Mouse (Mus musculus) embryonic facial prominence, embryonic 15.5 days (tissue): ENCODE data around the gene Usf2. TPM values are rescaled to one million over a fixed set of nuclear protein-coding genes. Genes with fewer than 3 reads are reported as not detected.
"Not testable (repeated sequence)": the region's sequence is repeated elsewhere in the genome, so short reads cannot be mapped to it uniquely, and the experiment has no call there.

Experiments
- ATAC-seq: fragments of 200-750 bp; cut with Nextera tagmentation; 2 replicates; pipeline ENCODE4 v1.8.0; 2017; ENCODE audit warnings: low read depth, moderate TSS enrichment; ENCODE audit not compliant: insufficient number of reproducible peaks, low FRiP score, low TSS enrichment
- H3K27ac ChIP-seq: fragments of 300-500 bp; sonication (generic); replicated peaks from 2 replicates; pipeline ENCODE4 v1.5.1; 2015; ENCODE audit warnings: mild to moderate bottlenecking, inconsistent platforms
- H3K27me3 ChIP-seq: fragments of 300-500 bp; sonication (generic); 2 replicates; pipeline ENCODE4 v1.6.1; 2015; ENCODE audit warnings: inconsistent platforms
- H3K36me3 ChIP-seq: fragments of 300-500 bp; sonication (generic); 2 replicates; pipeline ENCODE4 v1.6.1; 2015; ENCODE audit warnings: mild to moderate bottlenecking, inconsistent platforms
- H3K4me1 ChIP-seq: fragments of 300-500 bp; sonication (generic); 2 replicates; pipeline ENCODE4 v1.6.1; 2015; ENCODE audit warnings: inconsistent platforms
- H3K4me2 ChIP-seq: fragments of 300-500 bp; sonication (generic); replicated peaks from 2 replicates; pipeline ENCODE4 v1.6.1; 2015; ENCODE audit warnings: mild to moderate bottlenecking, inconsistent platforms
- H3K4me3 ChIP-seq: fragments of 300-500 bp; sonication (generic); replicated peaks from 2 replicates; pipeline ENCODE4 v1.5.1; 2015; ENCODE audit warnings: mild to moderate bottlenecking, inconsistent platforms
- H3K9ac ChIP-seq: fragments of 300-500 bp; sonication (generic); 2 replicates; pipeline ENCODE4 v1.6.1; 2015; ENCODE audit warnings: inconsistent platforms
- H3K9me3 ChIP-seq: fragments of 300-500 bp; sonication (generic); replicated peaks from 2 replicates; pipeline ENCODE4 v1.6.1; 2016; ENCODE audit warnings: inconsistent platforms
- WGBS: fragments of 180-500 bp; shearing (Covaris S2); methylation state at CpG from one replicate; pipeline ENCODE4 v1.1.7; 2015; 5-methylcytosine and 5-hydroxymethylcytosine counted together
- polyA plus RNA-seq: library from polyadenylated mRNA; unstranded; fragments of >200 nt; fragmentation: Nextera tagmentation; extraction: Ambion mirVana; gene quantifications from 2 replicates; pipeline ENCODE4 v1.2.1, GENCODE M21; 2015

The Usf2 gene
- polyA plus RNA-seq, 1 experiment from 2014 or later = 23.3 TPM

DNA sequence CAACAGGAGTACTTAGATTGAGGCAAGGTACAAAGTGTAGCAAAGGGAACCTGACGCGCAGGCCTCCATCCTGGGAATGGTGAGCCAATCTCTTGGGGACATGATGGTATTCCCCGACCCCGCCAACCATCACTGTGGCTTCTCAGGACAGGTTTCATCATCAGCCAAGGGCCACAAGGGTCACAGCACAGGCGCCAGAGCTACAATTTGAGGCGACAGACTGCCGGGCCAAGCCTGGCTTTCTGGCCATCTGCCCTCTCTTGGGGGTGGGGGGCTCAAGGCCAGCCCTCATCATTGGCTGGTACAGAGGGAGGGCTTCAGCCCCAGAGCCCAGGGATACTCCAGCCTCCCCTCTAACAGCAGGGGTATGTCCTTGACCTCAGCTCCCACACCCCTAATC is 11.1 kb downstream of the Usf2 start:
- H3K27me3 ChIP-seq, H3K4me1 ChIP-seq, H3K9ac ChIP-seq, ATAC-seq, H3K4me2 ChIP-seq, H3K27ac ChIP-seq, H3K4me3 ChIP-seq, H3K9me3 ChIP-seq: not testable (repeated sequence)
- WGBS = 82% methylated on average over 7 of the region's 7 CpGs
- H3K36me3 ChIP-seq = peaks cover 24% of the 10 kb centered on the region

DNA sequence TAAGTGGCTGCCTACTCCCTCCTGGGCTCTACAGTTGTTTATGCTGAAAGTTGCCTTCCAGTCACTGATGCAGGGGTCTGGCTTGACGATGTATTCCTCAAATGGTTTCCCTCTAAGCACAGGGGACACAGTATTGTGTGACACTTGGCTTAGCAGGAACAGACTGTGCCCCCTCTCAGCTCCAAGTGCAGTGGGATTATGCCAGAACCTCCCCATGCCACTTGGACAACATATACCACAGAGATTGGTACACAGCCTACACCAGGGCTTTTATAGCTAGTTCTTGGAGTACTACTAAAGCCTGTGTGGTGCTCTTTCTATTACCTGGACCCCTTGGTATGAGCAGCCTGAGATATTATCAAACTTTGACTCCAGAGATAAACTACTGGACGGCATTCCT is 11.9 kb downstream of the Usf2 start:
- WGBS = 66% methylated on average over 2 of the region's 2 CpGs
- ATAC-seq = not testable (repeated sequence)

DNA sequence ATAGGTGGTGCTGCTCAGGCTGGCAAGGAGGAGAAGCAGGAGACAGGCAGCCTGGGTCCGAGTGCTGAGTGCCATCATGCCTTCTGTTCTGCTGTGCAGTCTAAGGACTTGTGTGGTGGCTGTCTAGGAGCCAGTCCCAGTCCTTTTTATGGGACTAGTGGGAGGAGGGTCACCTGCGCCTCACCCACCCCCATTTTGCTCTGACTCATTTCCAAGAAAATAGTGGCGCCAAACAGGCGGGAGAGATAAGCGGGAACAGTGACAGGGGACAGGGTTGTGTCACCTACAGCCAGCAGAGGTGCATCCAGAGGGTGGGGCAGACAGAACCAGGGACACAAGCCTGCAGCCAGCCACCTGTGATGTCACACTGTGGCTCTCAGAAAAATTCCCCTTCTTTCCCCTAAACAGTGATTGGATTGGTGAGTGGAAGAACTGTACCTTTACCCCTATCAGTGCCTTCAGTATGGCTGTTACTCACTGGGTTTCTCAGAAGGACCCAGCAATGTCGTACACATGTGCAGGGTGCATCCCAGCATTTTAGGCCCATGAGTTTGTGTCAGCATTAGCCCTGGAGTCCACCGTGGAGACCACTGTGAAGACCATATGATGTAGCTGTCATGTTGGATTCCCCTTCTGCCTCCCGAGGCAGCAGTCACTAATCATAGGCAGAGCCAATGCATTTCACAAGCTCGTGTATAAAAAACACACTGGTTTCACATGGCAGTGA is 12.5 kb downstream of the Usf2 start, which contains the start of gene Hamp:
Gene Hamp, minus strand, starts transcription at position 124 of the 727 bp plus-strand sequence.
- H3K9ac ChIP-seq = no peak within 1 kb of the TSS
- no peaks in the 10 kb centered on the region for H3K4me1 ChIP-seq
- no peaks in the 10 kb centered on the region for H3K9me3 ChIP-seq
- 52% methylated on average over 9 of the region's 9 CpGs for WGBS
- H3K27ac ChIP-seq = no peak within 1 kb of the TSS
- no peak within 1 kb of the TSS for H3K4me2 ChIP-seq
- H3K27me3 ChIP-seq = no peaks in the 10 kb centered on the region
- no peak for ATAC-seq
- no peak within 1 kb of the TSS for H3K4me3 ChIP-seq
- H3K36me3 ChIP-seq = peaks cover 13% of the 10 kb centered on the region

More for the DNA sequence above, 11.9 kb downstream of the Usf2 start:
- not testable (repeated sequence) for H3K4me2 ChIP-seq, H3K4me1 ChIP-seq, H3K27me3 ChIP-seq, H3K9me3 ChIP-seq, H3K27ac ChIP-seq, H3K9ac ChIP-seq, H3K4me3 ChIP-seq
- peaks cover 17% of the 10 kb centered on the region for H3K36me3 ChIP-seq

DNA sequence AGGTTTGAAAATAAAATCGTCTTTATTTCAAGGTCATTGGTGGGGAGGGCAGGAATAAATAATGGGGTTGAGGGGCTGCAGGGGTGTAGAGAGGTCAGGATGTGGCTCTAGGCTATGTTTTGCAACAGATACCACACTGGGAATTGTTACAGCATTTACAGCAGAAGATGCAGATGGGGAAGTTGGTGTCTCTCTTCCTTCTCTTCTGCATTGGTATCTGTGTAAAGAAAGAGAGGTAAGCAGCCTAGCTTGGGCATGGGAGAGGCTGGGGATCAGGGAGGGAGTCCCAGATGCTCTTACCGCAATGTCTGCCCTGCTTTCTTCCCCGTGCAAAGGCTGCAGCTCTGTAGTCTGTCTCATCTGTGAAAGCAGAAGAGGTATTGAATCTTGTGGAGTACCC is 14.2 kb downstream of the Usf2 start:
- not testable (repeated sequence) for H3K27ac ChIP-seq, H3K4me2 ChIP-seq, H3K9ac ChIP-seq, H3K4me3 ChIP-seq, ATAC-seq, H3K27me3 ChIP-seq, H3K9me3 ChIP-seq, H3K4me1 ChIP-seq, H3K36me3 ChIP-seq
- 28% methylated on average over 3 of the region's 3 CpGs for WGBS

DNA sequence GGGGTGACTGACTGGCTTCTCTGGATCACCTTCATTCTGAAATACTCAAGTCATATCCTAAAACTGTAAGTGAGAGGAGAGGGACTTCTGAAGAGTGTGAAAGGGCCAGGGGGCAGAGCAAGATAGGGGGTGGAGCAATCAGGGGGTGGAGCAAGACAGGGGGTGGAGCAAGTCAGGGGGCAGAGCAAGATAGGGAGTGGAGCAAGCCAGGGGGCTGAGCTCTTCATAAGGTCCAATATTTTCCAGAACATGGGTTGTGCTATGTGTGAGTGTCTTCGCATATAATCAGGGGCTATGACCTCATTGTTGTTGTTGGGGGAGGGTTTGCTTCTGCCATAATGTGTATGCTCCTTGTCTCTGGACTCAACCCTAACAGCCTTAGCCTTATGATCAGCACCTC is 16.5 kb downstream of the Usf2 start:
- H3K27me3 ChIP-seq, H3K27ac ChIP-seq, H3K9me3 ChIP-seq, H3K4me3 ChIP-seq, H3K9ac ChIP-seq, H3K4me1 ChIP-seq, H3K4me2 ChIP-seq, ATAC-seq, H3K36me3 ChIP-seq: not testable (repeated sequence)
- WGBS = 73% methylated on average over 1 of the region's 1 CpGs

DNA sequence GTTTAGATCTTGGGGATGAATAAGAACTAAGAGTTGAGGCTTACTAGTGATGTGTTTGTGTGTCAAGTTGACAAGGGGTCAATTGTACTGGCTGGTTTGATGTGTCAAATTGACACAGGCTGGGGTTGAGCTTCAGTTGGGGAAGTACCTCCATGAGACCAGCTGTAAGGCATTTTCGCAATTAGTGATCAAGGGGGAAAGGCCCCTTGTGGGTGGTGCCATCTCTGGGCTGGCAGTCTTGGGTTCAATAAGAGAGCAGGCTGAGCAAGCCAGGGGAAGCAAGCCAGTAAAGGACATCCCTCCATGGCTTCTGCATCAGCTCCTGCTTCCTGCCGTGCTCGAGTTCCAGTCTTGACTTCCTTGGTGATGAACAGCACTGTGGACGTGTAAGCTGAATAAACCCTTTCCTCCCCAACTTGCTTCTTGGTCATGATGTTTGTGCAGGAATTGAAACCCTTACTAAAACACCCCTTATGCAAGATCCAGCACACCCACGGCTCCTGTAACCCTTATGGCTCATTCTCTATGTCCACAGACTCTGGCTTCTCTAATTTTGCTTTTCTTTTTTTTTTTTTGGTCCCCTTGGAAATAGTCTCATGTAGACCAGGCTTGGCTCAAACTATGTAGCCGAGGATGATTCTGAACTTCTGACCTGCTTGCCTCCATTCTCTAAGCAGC is 21.0 kb downstream of the Usf2 start:
- H3K36me3 ChIP-seq, H3K27ac ChIP-seq, ATAC-seq, H3K9me3 ChIP-seq, H3K4me1 ChIP-seq, H3K4me3 ChIP-seq, H3K9ac ChIP-seq, H3K4me2 ChIP-seq, H3K27me3 ChIP-seq: not testable (repeated sequence)
- 48% methylated on average over 6 of the region's 6 CpGs for WGBS

DNA sequence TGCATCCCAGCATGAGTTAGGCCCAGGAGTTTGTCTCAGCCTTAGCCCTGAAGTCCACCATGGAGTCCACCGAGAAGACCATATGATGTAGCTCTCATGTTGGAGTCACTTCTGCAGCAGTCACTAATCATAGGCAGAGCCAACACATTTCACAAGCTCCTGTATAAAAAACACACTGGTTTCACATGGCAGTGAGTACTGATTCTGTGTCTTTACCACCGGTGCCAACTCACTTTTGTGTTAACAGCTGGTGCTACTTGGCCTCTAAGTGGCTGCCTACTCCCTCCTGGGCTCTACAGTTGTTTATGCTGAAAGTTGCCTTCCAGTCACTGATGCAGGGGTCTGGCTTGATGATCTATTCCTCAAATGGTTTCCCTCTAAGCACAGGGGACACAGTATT is 32.0 kb downstream of the Usf2 start, which contains the start of gene Hamp2:
Gene Hamp2, minus strand, starts transcription at position 101 of the 400 bp plus-strand sequence.
- not testable (repeated sequence) for H3K27me3 ChIP-seq, ATAC-seq, H3K4me2 ChIP-seq, H3K4me1 ChIP-seq, H3K36me3 ChIP-seq, H3K9ac ChIP-seq, H3K9me3 ChIP-seq, H3K27ac ChIP-seq, H3K4me3 ChIP-seq
- 58% methylated on average over 2 of the region's 2 CpGs for WGBS

DNA sequence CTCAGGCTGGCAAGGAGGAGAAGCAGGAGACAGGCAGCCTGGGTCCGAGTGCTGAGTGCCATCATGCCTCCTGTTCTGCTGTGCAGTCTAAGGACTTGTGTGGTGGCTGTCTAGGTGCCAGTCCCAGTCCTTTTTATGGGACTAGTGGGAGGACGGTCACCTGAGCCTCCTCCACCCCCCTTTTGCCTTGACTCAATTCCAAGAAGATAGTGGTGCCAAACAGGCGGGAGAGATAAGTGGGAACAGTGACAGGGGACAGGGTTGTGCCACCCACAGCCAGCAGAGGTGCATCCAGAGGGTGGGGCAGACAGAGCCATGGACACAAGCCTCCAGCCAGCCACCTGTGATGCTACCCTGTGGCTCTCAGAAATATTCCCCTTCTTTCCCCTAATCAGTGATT is 32.5 kb downstream of the Usf2 start:
- no peaks in the 10 kb centered on the region for H3K4me1 ChIP-seq
- H3K27me3 ChIP-seq = no peaks in the 10 kb centered on the region
- H3K9ac ChIP-seq = no peak overlapping the region
- H3K36me3 ChIP-seq = no peaks in the 10 kb centered on the region
- no peak for ATAC-seq
- WGBS = 60% methylated on average over 3 of the region's 3 CpGs
- no peak overlapping the region for H3K4me3 ChIP-seq
- no peaks in the 10 kb centered on the region for H3K9me3 ChIP-seq
- no peak overlapping the region for H3K27ac ChIP-seq
- no peak overlapping the region for H3K4me2 ChIP-seq

DNA sequence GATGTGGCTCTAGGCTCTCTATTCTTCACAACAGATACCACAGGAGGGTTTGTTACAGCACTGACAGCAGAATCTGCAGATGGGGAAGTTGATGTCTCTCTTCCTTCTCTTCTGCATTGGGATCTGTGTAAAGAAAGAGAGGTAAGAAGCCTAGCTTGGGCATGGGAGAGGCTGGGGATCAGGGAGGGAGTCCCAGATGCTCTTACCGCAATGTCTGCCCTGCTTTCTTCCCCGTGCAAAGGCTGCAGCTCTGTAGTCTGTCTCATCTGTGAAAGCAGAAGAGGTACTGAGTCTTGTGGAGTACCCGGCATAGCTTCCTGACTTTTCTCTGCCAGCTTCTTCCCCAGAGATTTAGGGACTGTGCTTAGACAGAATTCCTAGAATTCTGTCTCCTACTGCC is 34.1 kb downstream of the Usf2 start:
- WGBS = 31% methylated on average over 3 of the region's 3 CpGs
- H3K4me2 ChIP-seq, ATAC-seq, H3K9me3 ChIP-seq, H3K27ac ChIP-seq, H3K9ac ChIP-seq, H3K4me3 ChIP-seq, H3K4me1 ChIP-seq, H3K36me3 ChIP-seq, H3K27me3 ChIP-seq: not testable (repeated sequence)

DNA sequence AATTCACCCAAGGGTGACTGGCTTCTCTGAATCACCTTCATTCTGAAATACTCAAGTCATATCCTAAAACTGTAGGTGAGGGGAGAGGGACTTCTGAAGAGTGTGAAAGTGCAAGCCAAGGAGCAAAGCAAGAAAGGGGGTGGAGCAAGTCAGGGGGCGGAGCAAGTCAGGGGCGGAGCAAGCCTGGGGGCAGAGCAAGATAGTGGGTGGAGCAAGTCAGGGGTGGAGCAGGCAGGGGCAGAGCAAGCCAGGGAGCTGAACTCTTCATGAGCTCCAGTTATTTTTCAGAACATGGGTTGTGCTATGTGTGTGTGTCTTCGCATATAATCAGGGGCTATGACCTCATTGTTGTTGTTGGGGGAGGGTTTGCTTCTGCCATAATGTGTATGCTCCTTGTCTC is 36.4 kb downstream of the Usf2 start:
- Histone ChIP-seq H3K27ac (no peak overlapping the region), H3K4me3 (no peak overlapping the region), H3K9me3 (no peaks in the 10 kb centered on the region), H3K36me3 (no peaks in the 10 kb centered on the region), H3K4me1 (no peaks in the 10 kb centered on the region), H3K4me2 (no peak overlapping the region), H3K27me3 (no peaks in the 10 kb centered on the region), H3K9ac (no peak overlapping the region)
- no peak for ATAC-seq
- WGBS = 59% methylated on average over 3 of the region's 3 CpGs

DNA sequence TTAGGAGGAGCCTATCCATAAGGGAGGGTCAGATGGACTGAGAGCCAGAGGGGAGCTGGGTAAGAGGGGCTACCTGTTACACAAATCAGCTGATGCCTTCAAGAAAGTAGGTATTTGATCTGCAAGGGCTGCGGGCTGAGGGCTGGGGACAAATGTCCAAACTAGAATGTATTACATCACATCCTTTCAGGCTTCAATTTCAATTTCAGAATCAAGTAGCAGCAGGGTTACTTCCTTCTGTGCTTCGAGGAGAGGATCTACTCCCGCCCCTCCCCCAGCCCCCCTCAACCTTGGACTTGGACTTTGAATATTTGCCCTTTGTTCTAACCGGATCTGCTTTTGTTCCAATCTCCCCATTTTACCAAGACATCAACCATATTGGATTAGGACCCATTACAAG is 39.4 kb downstream of the Usf2 start:
- Histone ChIP-seq H3K4me3 (no peak overlapping the region), H3K27me3 (no peaks in the 10 kb centered on the region), H3K9me3 (no peaks in the 10 kb centered on the region), H3K27ac (no peak overlapping the region), H3K36me3 (no peaks in the 10 kb centered on the region), H3K9ac (no peak overlapping the region), H3K4me2 (no peak overlapping the region), H3K4me1 (peaks cover 5% of the 10 kb centered on the region; the same call in 1 of the 2 replicates)
- 44% methylated on average over 4 of the region's 4 CpGs for WGBS
- no peak for ATAC-seq

DNA sequence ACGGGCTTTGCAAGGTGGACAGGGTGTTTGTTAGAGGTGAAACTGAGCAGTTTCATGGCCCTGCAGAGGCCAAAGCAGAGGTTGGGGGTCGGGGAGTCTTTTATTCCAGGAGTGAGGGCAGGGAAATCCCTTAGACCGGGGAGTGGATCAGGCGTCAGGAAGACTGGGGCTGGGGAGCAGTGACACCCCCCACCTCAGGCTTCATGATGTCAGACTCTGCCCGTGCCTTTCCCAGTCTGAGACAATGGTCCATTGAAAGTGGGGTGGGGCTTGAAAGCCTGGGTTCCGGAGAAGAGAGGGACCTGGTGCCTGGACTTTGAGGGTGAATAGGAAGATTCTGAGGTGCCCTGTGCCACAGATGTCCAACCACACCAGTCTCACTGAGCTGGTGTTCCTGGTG is 39.9 kb downstream of the Usf2 start:
- WGBS = 24% methylated on average over 6 of the region's 6 CpGs
- no peak overlapping the region for H3K27ac ChIP-seq
- no peak overlapping the region for H3K9ac ChIP-seq
- no peaks in the 10 kb centered on the region for H3K9me3 ChIP-seq
- H3K27me3 ChIP-seq = no peaks in the 10 kb centered on the region
- no peak overlapping the region for H3K4me2 ChIP-seq
- no peak overlapping the region for H3K4me3 ChIP-seq
- H3K4me1 ChIP-seq = peaks cover 5% of the 10 kb centered on the region; the same call in 1 of the 2 replicates
- no peak for ATAC-seq
- no peaks in the 10 kb centered on the region for H3K36me3 ChIP-seq
